Mouse (Mus musculus) heart, adult 2 months (tissue): ENCODE measurements around the gene Tor1aip2. TPM values are rescaled to one million over a fixed set of nuclear protein-coding genes. Genes with fewer than 3 reads are reported as not detected.
A peak's percentile ranks its signal among the peaks of the same experiment; 100 is the strongest.

Source experiments
- DNase-seq, 2 experiments: peaks; one replicate each; pipeline ENCODE4 v3.0.0; 2021
- H3K27ac ChIP-seq: fragments of 200-600 bp; 2 replicates; pipeline ENCODE4 v1.8.1; 2022
- H3K27me3 ChIP-seq: fragments of 200-500 bp; 2 replicates; pipeline ENCODE4 v1.6.1; 2012; ENCODE audit warnings: mild to moderate bottlenecking, low read length, inconsistent platforms, mixed read lengths; ENCODE audit not compliant: control insufficient read depth, insufficient read depth
- H3K36me3 ChIP-seq: fragments of 200-500 bp; 2 replicates; pipeline ENCODE4 v1.6.1; 2012; ENCODE audit warnings: low read length, inconsistent platforms; ENCODE audit not compliant: control insufficient read depth, insufficient read depth
- H3K4me1 ChIP-seq: fragments of 200-500 bp; 2 replicates; pipeline ENCODE4 v1.6.1; 2011; ENCODE audit warnings: low read length; ENCODE audit not compliant: control insufficient read depth, insufficient read depth
- H3K4me3 ChIP-seq: fragments of 200-600 bp; 2 replicates; pipeline ENCODE4 v1.8.1; 2022
- H3K79me2 ChIP-seq: fragments of 200-500 bp; replicated peaks from 2 replicates; pipeline ENCODE4 v1.6.1; 2012; ENCODE audit warnings: mild to moderate bottlenecking, inconsistent platforms, low read length, moderate library complexity, mixed read lengths; ENCODE audit not compliant: control insufficient read depth, insufficient read depth
- H3K9ac ChIP-seq: fragments of 200-500 bp; 2 replicates; pipeline ENCODE4 v1.6.1; 2012; ENCODE audit warnings: low read depth, mild to moderate bottlenecking, control low read depth, inconsistent platforms, low read length, mixed read lengths
- CTCF ChIP-seq: fragments of 200-600 bp; IDR thresholded peaks from 2 replicates; pipeline ENCODE4 v1.8.1; 2022; ENCODE audit warnings: antibody characterized with exemption, mild to moderate bottlenecking, moderate library complexity
- EP300 ChIP-seq: fragments of 200-500 bp; IDR thresholded peaks from 2 replicates; pipeline ENCODE4 v1.6.1; 2011; ENCODE audit warnings: low read depth, low read length, control low read depth; ENCODE audit not compliant: insufficient read depth
- POLR2A ChIP-seq: fragments of 200-500 bp; IDR thresholded peaks from 2 replicates; pipeline ENCODE4 v1.6.1; 2011; ENCODE audit warnings: mild to moderate bottlenecking, low read depth, low read length, control low read depth; ENCODE audit not compliant: insufficient read depth
- WGBS: fragments of 180-500 bp; shearing (Covaris S2); methylation state at CpG from one replicate; pipeline ENCODE4 v1.1.7; 2018; 5-methylcytosine and 5-hydroxymethylcytosine counted together
- intact Hi-C: fragments of 180-260 bp; cut with DNase I; formaldehyde crosslinking; loops from one replicate; pipeline ENCODE4 v1.15.1; 2025
- polyA plus RNA-seq: library from polyadenylated mRNA; depleted of rRNA; stranded (reverse); fragments of >200 nt; gene quantifications from 2 replicates; pipeline ENCODE4 v1.2.3, GENCODE M21; 2012
- total RNA-seq, 2 experiments: library from RNA; stranded (reverse); gene quantifications; 2 replicates each; pipeline ENCODE4 v1.2.3; 2021

The Tor1aip2 gene
- total and polyA plus RNA-seq, 3 experiments: 40.3 to 51.0 (median 42.9) TPM

DNA sequence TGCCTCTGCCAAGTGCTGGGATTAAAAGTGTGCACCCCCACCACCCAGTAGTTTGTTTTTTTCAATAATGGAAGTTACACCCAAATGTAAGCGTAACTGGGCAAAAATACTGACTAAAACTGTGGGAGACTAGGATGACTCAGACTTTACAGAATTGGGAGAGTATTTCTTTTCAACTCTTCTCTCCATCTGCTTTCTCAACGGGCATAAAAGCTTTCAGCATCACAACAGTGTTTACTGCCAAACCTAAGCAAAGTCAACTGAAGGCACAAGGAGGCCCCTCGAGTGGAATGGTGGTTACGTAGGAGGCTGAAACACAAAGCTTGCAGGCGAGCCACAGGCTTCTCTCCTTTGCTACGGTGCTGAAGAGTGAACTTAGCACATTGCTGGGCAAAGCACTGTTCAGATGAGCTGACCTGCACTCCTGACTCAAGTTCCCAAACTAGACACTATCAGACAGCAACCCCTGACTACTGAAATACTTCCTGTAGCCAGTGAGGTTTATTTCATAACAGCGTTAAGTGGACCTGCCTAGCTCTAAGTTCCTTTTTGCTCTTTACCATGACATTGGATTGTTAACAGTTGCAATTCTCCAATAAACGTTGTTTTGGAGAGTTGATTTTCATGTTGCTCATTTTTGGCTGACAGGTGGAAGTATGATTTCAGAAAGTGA lies 10.2 kb upstream of the Tor1aip2 start:
- peaks cover 21% of the 10 kb centered on the region for H3K36me3 ChIP-seq
- no peak overlapping the region for H3K9ac ChIP-seq
- H3K4me1 ChIP-seq: no peaks in the 10 kb centered on the region
- 0 out of 2 replicates have a peak, but pooled peaks cover 3% of the 10 kb centered on the region for H3K79me2 ChIP-seq
- no peak overlapping the region for H3K4me3 ChIP-seq
- DNase-seq: no peak
- H3K27ac ChIP-seq: no peak overlapping the region
- intact Hi-C loops: no loop called here
- no peaks in the 10 kb centered on the region for H3K27me3 ChIP-seq
- WGBS: 83% methylated on average over 8 of the region's 8 CpGs
- TF ChIP-seq CTCF (no peak), EP300 (no peak), POLR2A (no peak)

DNA sequence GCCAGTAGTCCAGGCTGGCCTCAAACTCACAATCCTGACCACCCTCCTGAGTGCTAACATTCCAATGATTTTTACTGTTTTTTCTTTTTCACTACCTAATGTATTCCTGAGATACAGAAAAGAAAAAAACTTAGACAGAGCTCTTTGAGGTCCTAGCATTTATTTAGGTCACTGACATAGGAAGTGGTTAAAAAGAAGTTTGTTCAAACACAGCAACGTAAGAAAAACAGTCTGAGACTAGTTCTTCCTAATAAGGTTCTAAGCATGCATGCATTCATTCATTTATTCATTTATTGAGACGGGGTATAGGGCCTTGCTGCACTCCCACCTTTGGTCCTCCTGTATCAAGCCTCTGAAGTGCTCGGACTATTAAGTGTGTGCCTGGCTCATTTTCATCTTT lies 7.4 kb upstream of the Tor1aip2 start:
- Histone ChIP-seq H3K27me3 (no peaks in the 10 kb centered on the region), H3K4me3 (no peak overlapping the region), H3K27ac (no peak overlapping the region), H3K79me2 (peaks cover 5% of the 10 kb centered on the region; the same call in 1 of the 2 replicates), H3K4me1 (no peaks in the 10 kb centered on the region; the same call in 1 of the 2 replicates), H3K9ac (no peak overlapping the region), H3K36me3 (peaks cover 33% of the 10 kb centered on the region)
- DNase-seq: no peak
- intact Hi-C loops: no loop called here
- WGBS: 84% methylated on average over 3 of the region's 3 CpGs
- TF ChIP-seq POLR2A (no peak), EP300 (no peak)

GRCm38 (mm10) chr1:156028340-156028975 lies 6.7 kb upstream of the Tor1aip2 start:
- no peak for TF ChIP-seq CTCF
- Histone ChIP-seq H3K4me1 (no peaks in the 10 kb centered on the region; the same call in 1 of the 2 replicates), H3K36me3 (peaks cover 36% of the 10 kb centered on the region), H3K4me3 (no peak overlapping the region; the same call in 1 of the 2 replicates), H3K9ac (no peak overlapping the region), H3K79me2 (peaks cover 5% of the 10 kb centered on the region; the same call in 1 of the 2 replicates), H3K27ac (no peak overlapping the region), H3K27me3 (no peaks in the 10 kb centered on the region)
- 69% methylated on average over 4 of the region's 4 CpGs for WGBS
- no peak for DNase-seq
- intact Hi-C loops: no loop called here

DNA sequence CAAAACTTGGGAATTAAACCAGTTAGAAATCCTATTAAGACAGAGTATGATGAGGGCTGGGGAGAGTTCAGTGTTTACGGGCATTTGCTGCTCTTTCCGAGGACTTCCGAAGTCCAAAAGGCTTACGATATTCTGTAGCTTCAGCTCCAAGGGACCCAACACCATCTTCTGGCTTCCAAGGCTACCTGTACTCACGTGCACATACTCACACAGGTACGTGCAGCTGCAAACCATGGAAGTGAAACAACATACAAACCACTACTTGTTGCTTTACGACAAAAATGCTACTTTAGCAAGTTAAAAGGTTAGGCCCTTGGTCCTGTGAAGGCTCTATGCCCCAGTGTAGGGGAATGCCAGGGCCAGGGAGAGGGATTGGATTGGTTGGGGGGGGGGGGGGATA lies 1.3 kb upstream of the Tor1aip2 start:
- TF ChIP-seq CTCF (no peak), POLR2A (no peak), EP300 (no peak)
- intact Hi-C loops: loop anchor here (10.0 kb wide), 1 partner anchor 219 kb away; the partner anchor contains the start of gene Qsox1
- Histone ChIP-seq H3K9ac (no peak overlapping the region), H3K36me3 (peaks cover 32% of the 10 kb centered on the region), H3K4me3 (no peak overlapping the region), H3K4me1 (peaks cover 2% of the 10 kb centered on the region), H3K27me3 (no peaks in the 10 kb centered on the region), H3K79me2 (peaks cover 5% of the 10 kb centered on the region), H3K27ac (no peak overlapping the region)
- WGBS: 92% methylated on average over 7 of the region's 7 CpGs
- no peak for DNase-seq

DNA sequence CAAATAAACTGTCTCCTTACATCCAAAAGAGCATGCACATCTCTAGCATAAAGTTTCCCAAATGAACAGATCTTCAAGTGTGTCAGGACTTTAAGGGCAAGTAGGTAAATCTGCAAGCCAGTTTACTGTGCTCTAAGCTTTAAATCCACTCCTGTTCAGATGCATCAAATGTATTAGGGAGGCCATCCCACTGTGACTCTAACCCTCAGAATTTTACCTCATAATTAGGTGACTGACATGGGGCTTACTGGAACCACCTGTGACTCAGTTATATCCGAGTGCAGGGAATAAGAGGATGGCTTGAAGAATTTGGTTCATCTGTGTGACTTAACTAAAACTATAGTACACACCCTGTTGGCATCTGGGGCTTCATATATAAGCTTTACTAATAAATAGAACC lies 542 bp upstream of the Tor1aip2 start:
- TF ChIP-seq POLR2A (no peak), EP300 (no peak), CTCF (no peak)
- H3K36me3 ChIP-seq: peaks cover 29% of the 10 kb centered on the region
- no peak overlapping the region for H3K9ac ChIP-seq
- peaks cover 4% of the 10 kb centered on the region for H3K79me2 ChIP-seq
- DNase-seq: no peak
- whole genome bisulfite sequencing: 4% methylated on average over 1 of the region's 1 CpGs
- peaks cover 2% of the 10 kb centered on the region for H3K4me1 ChIP-seq
- H3K27ac ChIP-seq: peak overlapping the region; percentile 98; the same call in 1 of the 2 replicates
- no peaks in the 10 kb centered on the region for H3K27me3 ChIP-seq
- peak overlapping the region; percentile 89 for H3K4me3 ChIP-seq
- intact Hi-C loops: loop anchor here (10.0 kb wide), 1 partner anchor 220 kb away; the partner anchor contains the start of gene Qsox1
